Mouse (Mus musculus): ENCODE data around the gene P2rx2. TPM values are rescaled to one million over a fixed set of nuclear protein-coding genes. Genes with fewer than 3 reads are reported as not detected.

Gene P2rx2
- total RNA-seq, 2 experiments from 2014 or later = not detected

- intact Hi-C loops (cut with DNase I) = no loop called here
- no peak for DNase-seq (ENCODE audit: low spot score in 2 of 2)
These were observed 2.5 kb upstream of the P2rx2 start for GRCm38 (mm10) chr5:110345553-110345952.

DNA sequence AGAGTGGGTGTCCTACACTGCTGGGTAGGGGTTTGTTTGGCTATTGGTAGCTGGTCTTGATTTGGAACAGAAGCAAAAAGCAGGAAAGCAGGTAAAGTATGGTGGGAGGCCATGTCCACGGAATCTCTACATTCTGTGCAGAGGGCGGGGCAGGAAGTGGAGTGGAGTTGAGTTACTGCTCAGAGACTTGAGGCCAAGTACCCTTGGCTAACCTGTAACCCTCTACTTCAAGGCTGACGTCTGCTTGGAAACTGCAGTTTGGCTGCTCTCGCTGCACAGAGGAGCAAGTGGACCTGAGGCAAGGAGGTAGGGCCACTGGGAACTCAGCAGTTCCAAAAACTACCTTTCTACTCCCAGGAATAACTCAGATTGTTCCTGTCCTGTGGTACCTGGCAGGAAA lies 1.5 kb upstream of the P2rx2 start, which contains the start of gene Lrcol1:
Gene Lrcol1, plus strand, starts transcription at position 207 of the 400 bp plus-strand sequence.
- no peak for DNase-seq (ENCODE audit: low spot score in 2 of 2)
- intact Hi-C loops (cut with DNase I) = no loop called here

GRCm38 (mm10) chr5:110338792-110339191 lies 4.2 kb downstream of the P2rx2 start:
- intact Hi-C loops (cut with DNase I) = no loop called here
- DNase-seq (ENCODE audit: low spot score in 2 of 2) = no peak

DNA sequence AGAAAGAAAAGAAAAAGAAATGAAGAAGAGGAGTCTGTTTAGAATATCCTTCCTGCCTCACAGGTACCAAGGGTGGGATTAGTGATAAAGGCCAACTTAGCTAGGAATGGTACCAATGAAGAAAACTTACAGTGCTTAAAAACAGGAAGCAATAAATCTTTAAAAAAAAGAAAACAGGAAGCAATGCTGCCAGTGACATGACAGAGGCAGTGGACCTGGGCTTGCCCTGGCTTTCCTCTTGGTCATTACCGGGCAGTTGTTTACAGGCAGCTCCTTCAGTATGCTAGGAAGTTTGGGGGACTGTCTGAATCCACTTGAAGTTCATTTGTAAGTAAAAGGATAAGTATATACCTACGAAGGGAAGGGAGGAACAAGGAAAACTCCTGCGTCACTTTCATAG lies 12.5 kb downstream of the P2rx2 start:
- intact Hi-C loops (cut with DNase I) = no loop called here
- DNase-seq (ENCODE audit: low spot score in 2 of 2) = no peak

DNA sequence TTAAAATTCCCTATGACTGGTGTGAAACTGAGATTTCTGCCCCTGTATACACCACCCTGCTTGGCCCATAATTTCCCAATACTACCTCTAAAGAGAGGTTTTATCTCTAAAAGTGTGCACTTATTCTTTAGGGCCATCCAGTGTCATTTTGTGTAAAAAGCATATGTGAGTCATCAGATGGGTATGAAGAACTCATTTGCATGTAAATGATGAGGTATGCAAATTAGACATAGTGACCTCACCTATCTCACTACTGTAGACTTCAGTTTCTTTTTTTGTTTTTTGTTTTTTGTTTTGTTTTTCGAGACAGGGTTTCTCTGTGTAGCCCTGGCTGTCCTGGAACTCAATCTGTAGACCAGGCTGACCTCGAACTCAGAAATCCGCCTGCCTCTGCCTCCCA lies 29.9 kb downstream of the P2rx2 start:
- intact Hi-C loops (cut with DNase I) = no loop called here
- no peak for DNase-seq (ENCODE audit: low spot score in 2 of 2)

GRCm38 (mm10) chr5:110308861-110309260 lies 34.2 kb downstream of the P2rx2 start:
- intact Hi-C loops (cut with DNase I) = no loop called here
- no peak for DNase-seq (ENCODE audit: low spot score in 2 of 2)

DNA sequence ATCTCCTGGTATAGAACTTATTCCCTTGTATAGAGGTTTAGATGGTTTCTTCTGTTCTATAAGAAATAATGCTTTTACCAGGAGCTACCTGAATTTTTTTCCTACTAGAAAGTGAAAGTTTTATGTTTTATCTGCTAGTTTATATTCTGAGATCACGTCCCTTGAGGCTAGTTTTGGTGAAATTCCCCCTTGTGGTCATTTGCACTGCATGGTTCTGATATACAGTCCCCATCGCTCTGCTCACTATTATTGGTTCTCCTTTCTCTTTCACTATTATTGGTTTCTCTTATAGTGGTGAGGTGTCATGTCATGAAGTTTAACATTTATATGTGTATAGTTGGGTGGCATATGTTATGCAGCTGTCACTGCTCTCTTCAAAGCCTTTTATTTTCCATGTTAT lies 42.4 kb downstream of the P2rx2 start:
- no peak for DNase-seq (ENCODE audit: low spot score in 2 of 2)

DNA sequence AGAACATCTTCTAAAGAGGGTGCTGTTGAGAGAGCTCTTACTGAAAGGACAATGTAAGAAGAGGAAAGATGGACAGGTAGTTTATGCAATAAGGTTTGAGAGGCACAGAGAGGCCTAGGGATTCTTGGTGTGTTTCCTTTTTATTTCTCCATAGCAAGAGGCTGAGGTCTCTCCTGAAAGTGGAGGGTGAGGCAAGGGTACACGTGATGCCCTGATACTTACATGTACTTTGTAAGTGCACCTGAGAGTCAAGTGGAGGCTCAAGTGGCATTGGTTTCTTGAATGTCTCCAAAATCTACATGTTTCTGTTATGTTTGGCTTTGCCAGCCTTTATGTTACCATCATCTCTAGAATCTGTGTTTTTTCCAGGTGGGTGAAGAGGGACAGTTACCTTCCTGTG lies 46.4 kb downstream of the P2rx2 start:
- no peak for DNase-seq (ENCODE audit: low spot score in 2 of 2)
- intact Hi-C loops (cut with DNase I) = no loop called here

More for the DNA sequence above, 42.4 kb downstream of the P2rx2 start:
- intact Hi-C loops (cut with DNase I) = no loop called here

GRCm38 (mm10) chr5:110291649-110292048 lies 51.4 kb downstream of the P2rx2 start:
- no peak for DNase-seq (ENCODE audit: low spot score in 2 of 2)
- intact Hi-C loops (cut with DNase I) = no loop called here

Other genes with a start within 250 kb of the P2rx2 start
- gene Gm35315, start 248.8 kb downstream of the P2rx2 start, total RNA-seq (2021) = under 1 TPM; 0.48 to 0.72 TPM
- 10 to 100 TPM; 11.1 to 12.0 TPM for gene Plcxd1, start 243.2 kb downstream of the P2rx2 start, total RNA-seq (2021)
- 10 to 100 TPM; 85.4 to 88.5 TPM for gene Gtpbp6, start 235.0 kb downstream of the P2rx2 start, total RNA-seq (2021)
- 10 to 100 TPM; 15.4 to 18.8 TPM for gene Zfp605, start 233.1 kb downstream of the P2rx2 start, total RNA-seq (2021)
- gene Chfr, start 207.4 kb downstream of the P2rx2 start, total RNA-seq (2021) = 10 to 100 TPM; 42.5 to 62.2 TPM
- gene Golga3, start 166.5 kb downstream of the P2rx2 start, total RNA-seq (2021) = 10 to 100 TPM; 42.0 to 46.7 TPM
- gene Ankle2, start 112.2 kb downstream of the P2rx2 start, total RNA-seq (2021) = 10 to 100 TPM; 37.1 to 37.2 TPM
- 10 to 100 TPM; 61.0 to 68.1 TPM for gene Pgam5, start 73.3 kb downstream of the P2rx2 start, total RNA-seq (2021)
- 1 to 10 TPM; 6.9 to 8.5 TPM for gene Pxmp2, start 57.0 kb downstream of the P2rx2 start, total RNA-seq (2021)
- gene Pole, start 56.9 kb downstream of the P2rx2 start, total RNA-seq (2021) = 1 to 10 TPM; 1.0 to 1.5 TPM
- gene Lrcol1, start 1.5 kb upstream of the P2rx2 start, total RNA-seq (2021) = not detected
- 10 to 100 TPM; 75.2 to 82.6 TPM for gene Fbrsl1, start 105.3 kb upstream of the P2rx2 start, total RNA-seq (2021)
- gene Galnt9, start 201.1 kb upstream of the P2rx2 start, total RNA-seq (2021) = 100 to 1,000 TPM; 104 to 109 TPM